Mouse (Mus musculus) CH12.LX (cell line): ENCODE measurements around the gene Ifitm7.

Source experiments
- BHLHE40 ChIP-seq: IDR thresholded peaks from 2 replicates; pipeline ENCODE4 v1.6.1; 2011; ENCODE audit warnings: mild to moderate bottlenecking, low read depth, low read length, improper control_type of control experiment
- CHD1 ChIP-seq: IDR thresholded peaks from 2 replicates; pipeline ENCODE4 v1.6.1; 2012; ENCODE audit warnings: low read depth, low read length, improper control_type of control experiment, inconsistent platforms
- CTCF ChIP-seq, 2 experiments: IDR thresholded peaks in 1 of 2; conservative IDR thresholded peaks in 1 of 2; 2 replicates each; pipeline ENCODE4 v1.5.1; 2011 to 2012; ENCODE audit warnings: low read depth in 2 of 2, low read length in 2 of 2, improper control_type of control experiment in 1 of 2, inconsistent platforms in 1 of 2, mild to moderate bottlenecking in 1 of 2, moderate library complexity in 1 of 2
- HCFC1 ChIP-seq: IDR thresholded peaks from 2 replicates; pipeline ENCODE4 v1.6.1; 2012; ENCODE audit warnings: low read depth, mild to moderate bottlenecking, inconsistent platforms, low read length, improper control_type of control experiment
- MYC ChIP-seq: IDR thresholded peaks from 2 replicates; pipeline ENCODE4 v1.6.1; 2011; ENCODE audit warnings: low read depth, mild to moderate bottlenecking, improper control_type of control experiment, low read length
- POLR2A ChIP-seq: IDR thresholded peaks from 2 replicates; pipeline ENCODE4 v1.6.1; 2011; ENCODE audit warnings: low read depth, mild to moderate bottlenecking, improper control_type of control experiment, low read length

DNA sequence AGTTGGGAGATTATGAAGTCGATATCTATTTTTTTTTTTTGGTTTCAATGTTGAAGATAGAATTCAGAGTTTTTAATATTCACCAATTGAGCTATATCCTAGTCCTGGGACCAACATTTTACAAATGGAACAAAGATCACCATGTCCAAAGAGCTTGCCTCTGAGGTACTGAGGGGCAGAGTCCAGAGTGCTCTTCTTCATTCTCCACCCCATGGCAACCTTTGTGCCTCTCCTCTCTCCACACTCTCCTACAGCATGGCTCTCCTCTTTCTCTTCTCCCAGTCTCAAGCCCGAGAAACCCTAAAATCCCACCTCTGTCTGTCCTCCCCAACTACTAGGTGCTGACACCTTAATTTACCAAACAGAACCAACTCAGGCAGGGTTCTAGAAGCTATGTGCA, 18.0 kb upstream of the Ifitm7 start:
- TF ChIP-seq CTCF (conservative IDR thresholded peaks at IDR 0.05 in 1 of 2, IDR thresholded peaks at IDR 0.05 in 1 of 2; ENCODE audit: low read depth in 2 of 2, low read length in 2 of 2) (no peak), MYC (no peak), CHD1 (no peak), POLR2A (no peak), HCFC1 (no peak), BHLHE40 (no peak)
